Mouse (Mus musculus) liver, postnatal 0 days (tissue): ENCODE measurements at regions not wholly inside any gene's neighbourhood (a gene's known extent, or its start where the extent isn't known, plus 50 kb on each side); places are given as distances from the start of the nearest gene placed in this dataset.
A peak's percentile ranks its signal among the peaks of the same experiment; 100 is the strongest.

Source experiments
- ATAC-seq: fragments of 200-750 bp; cut with Nextera tagmentation; 2 replicates; pipeline ENCODE4 v1.8.0; 2017; ENCODE audit warnings: mild to moderate bottlenecking, moderate library complexity
- DNase-seq: peaks from one replicate; pipeline ENCODE4 v3.0.0-alpha.2; 2016
- H3K27ac ChIP-seq: fragments of 300-500 bp; sonication (generic); 2 replicates; pipeline ENCODE4 v1.5.1; 2014; ENCODE audit warnings: antibody characterized with exemption, moderate library complexity, mild to moderate bottlenecking, low read depth
- H3K27me3 ChIP-seq: fragments of 300-500 bp; sonication (generic); 2 replicates; pipeline ENCODE4 v1.6.1; 2014; ENCODE audit warnings: low read length, control low read depth, mixed read lengths; ENCODE audit not compliant: insufficient read depth
- H3K36me3 ChIP-seq: fragments of 300-500 bp; sonication (generic); replicated peaks from 2 replicates; pipeline ENCODE4 v1.6.1; 2014; ENCODE audit warnings: mild to moderate bottlenecking, control low read depth, low read length, moderate library complexity, mixed read lengths; ENCODE audit not compliant: insufficient read depth
- H3K4me1 ChIP-seq: fragments of 300-500 bp; sonication (generic); 2 replicates; pipeline ENCODE4 v1.6.1; 2014; ENCODE audit warnings: antibody characterized with exemption, mild to moderate bottlenecking, control low read depth; ENCODE audit not compliant: insufficient read depth
- H3K4me2 ChIP-seq: fragments of 300-500 bp; sonication (generic); 2 replicates; pipeline ENCODE4 v1.6.1; 2014; ENCODE audit warnings: low read depth, mild to moderate bottlenecking, low read length, moderate library complexity, mixed read lengths
- H3K4me3 ChIP-seq: fragments of 300-500 bp; sonication (generic); 2 replicates; pipeline ENCODE4 v1.5.1; 2014; ENCODE audit warnings: low read depth, low read length
- H3K9ac ChIP-seq: fragments of 300-500 bp; sonication (generic); replicated peaks from 2 replicates; pipeline ENCODE4 v1.6.1; 2014; ENCODE audit warnings: mild to moderate bottlenecking, moderate library complexity
- H3K9me3 ChIP-seq: fragments of 300-500 bp; sonication (generic); 2 replicates; pipeline ENCODE4 v1.6.1; 2016; ENCODE audit warnings: mild to moderate bottlenecking, control low read depth, low read length, mixed read lengths
- CTCF ChIP-seq: sonication (generic); IDR thresholded peaks from 2 replicates; pipeline ENCODE4 v1.5.1; 2016; ENCODE audit warnings: antibody characterized with exemption, low read depth
- EP300 ChIP-seq: IDR thresholded peaks from 2 replicates; pipeline ENCODE4 v1.6.1; 2016; ENCODE audit warnings: antibody characterized with exemption, low read depth, mild to moderate bottlenecking
- WGBS: fragments of 180-500 bp; shearing (Covaris S2); extraction: QIAGEN DNeasy Blood & Tissue Kit; methylation state at CpG from one replicate; pipeline ENCODE4 v1.1.7; 2014; ENCODE audit not compliant: insufficient replicate concordance; 5-methylcytosine and 5-hydroxymethylcytosine counted together

DNA sequence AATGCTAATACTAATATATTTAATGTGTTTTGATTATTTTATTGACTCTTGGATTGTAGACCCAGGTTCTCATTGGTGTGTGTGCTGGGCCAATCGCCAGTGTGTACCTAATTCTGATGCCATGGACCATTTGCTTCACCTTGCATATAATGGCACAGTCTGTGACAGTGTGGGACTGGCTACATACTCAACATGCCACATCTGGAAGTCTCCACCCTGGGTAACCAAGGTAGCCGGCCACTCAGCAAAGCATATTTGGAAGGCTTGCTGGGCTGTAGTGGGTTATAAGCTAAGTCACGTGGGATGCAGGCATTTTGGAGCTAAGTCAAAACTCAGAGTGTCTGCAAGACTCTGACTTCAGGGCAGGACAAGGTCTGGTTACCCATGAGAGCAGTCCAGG is 115.3 kb upstream of the 1700021F07Rik start:
- no peak for ATAC-seq
- Histone ChIP-seq H3K27me3 (no peaks in the 10 kb centered on the region), H3K27ac (no peak overlapping the region), H3K9ac (no peak overlapping the region), H3K4me1 (no peaks in the 10 kb centered on the region; the same call in 1 of the 2 replicates), H3K9me3 (no peaks in the 10 kb centered on the region), H3K36me3 (no peaks in the 10 kb centered on the region), H3K4me2 (no peak overlapping the region), H3K4me3 (no peak overlapping the region)
- no peak for DNase-seq
- WGBS = 70% methylated on average over 3 of the region's 3 CpGs
- TF ChIP-seq CTCF (no peak), EP300 (no peak)

DNA sequence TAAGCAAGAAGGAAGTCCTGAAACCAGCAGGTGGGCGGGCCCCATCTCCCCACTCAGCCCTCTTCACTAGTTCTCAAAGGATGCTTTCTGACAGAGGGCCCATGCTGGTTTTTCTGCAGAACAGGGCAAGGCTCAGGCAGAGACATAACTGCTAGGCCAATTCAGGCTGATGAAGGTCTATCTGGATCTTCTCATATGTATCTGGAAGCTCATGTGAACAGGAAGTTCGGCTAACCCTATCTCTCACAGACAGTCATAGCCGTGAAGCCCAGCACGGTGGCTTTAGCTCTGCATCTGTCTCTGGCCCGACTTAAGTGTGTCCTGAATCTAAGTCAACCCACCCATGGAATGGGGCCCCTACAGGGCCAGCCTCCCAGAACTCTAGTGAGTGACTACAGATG is 113.7 kb upstream of the 1700021F07Rik start:
- Histone ChIP-seq H3K36me3 (no peaks in the 10 kb centered on the region), H3K9me3 (no peaks in the 10 kb centered on the region), H3K9ac (no peak overlapping the region), H3K27ac (peak overlapping the region; percentile 36; the same call in 1 of the 2 replicates), H3K4me3 (no peak overlapping the region), H3K27me3 (no peaks in the 10 kb centered on the region), H3K4me1 (no peaks in the 10 kb centered on the region; the same call in 1 of the 2 replicates), H3K4me2 (no peak overlapping the region)
- DNase-seq (no peak), ATAC-seq (peak; percentile 15; the same call in 1 of the 2 replicates)
- 32% methylated on average over 5 of the region's 5 CpGs for WGBS
- TF ChIP-seq EP300 = no peak
- TF ChIP-seq CTCF = no peak

DNA sequence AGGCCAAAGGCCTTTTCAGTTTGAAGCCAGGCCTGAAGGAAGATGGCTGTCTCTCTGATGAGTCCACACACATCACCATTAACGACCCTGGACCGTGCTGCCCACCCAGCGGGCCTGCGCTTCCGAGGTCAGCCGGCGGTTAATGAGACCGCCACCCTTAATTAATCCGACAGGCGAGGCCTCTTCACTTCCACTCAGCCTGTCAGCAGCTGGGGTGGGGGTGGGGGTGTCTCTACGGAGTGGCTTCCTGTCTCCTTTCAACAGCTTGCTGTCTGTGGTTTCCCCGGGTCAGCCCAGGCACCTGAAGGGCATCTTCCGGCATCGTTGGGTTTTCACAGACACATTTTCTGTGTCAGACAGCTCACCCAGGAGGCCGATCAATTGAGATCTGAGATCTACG is 113.0 kb upstream of the 1700021F07Rik start:
- H3K9ac ChIP-seq = no peak overlapping the region
- H3K4me3 ChIP-seq = no peak overlapping the region
- TF ChIP-seq EP300 = no peak
- TF ChIP-seq CTCF = no peak
- peak overlapping the region; percentile 36 for H3K27ac ChIP-seq
- 30% methylated on average over 16 of the region's 16 CpGs for WGBS
- no peaks in the 10 kb centered on the region; the same call in 1 of the 2 replicates for H3K4me1 ChIP-seq
- peak; percentile 67 for ATAC-seq
- no peak overlapping the region for H3K4me2 ChIP-seq
- peak; percentile 56 for DNase-seq
- H3K9me3 ChIP-seq = no peaks in the 10 kb centered on the region
- no peaks in the 10 kb centered on the region for H3K36me3 ChIP-seq
- H3K27me3 ChIP-seq = no peaks in the 10 kb centered on the region

- Histone ChIP-seq H3K9me3 (no peaks in the 10 kb centered on the region), H3K27me3 (no peaks in the 10 kb centered on the region), H3K36me3 (no peaks in the 10 kb centered on the region), H3K4me2 (no peak overlapping the region), H3K4me3 (no peak overlapping the region), H3K27ac (no peak overlapping the region), H3K4me1 (no peaks in the 10 kb centered on the region; the same call in 1 of the 2 replicates), H3K9ac (no peak overlapping the region)
- 70% methylated on average over 18 of the region's 18 CpGs for WGBS
- no peak for TF ChIP-seq CTCF
- no peak for TF ChIP-seq EP300
- DNase-seq (no peak), ATAC-seq (no peak)
Observed at GRCm38 (mm10) chr2:173413906-173414656, 108.3 kb upstream of the 1700021F07Rik start.

DNA sequence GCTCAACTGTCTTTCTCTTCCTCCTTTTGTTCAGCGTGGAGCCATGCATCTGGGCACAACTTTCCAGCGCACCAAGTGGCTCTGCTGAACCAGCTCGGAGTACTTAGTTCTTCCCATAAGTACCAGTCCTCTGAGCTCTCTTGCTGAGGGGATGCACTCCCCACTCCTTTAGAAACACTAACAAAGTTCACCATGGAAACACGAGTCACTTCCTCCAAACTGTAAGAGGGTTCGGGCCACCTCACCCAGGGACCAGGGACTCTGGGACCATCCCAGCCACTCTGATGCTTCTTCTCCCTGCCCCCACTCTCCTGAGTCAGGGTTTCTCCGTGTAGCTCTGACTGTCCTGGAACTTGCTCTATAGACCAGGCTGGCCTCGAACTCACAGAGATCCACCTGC is 107.0 kb upstream of the 1700021F07Rik start:
- 65% methylated on average over 7 of the region's 7 CpGs for WGBS
- H3K27ac ChIP-seq = no peak overlapping the region
- H3K4me3 ChIP-seq = no peak overlapping the region
- H3K4me1 ChIP-seq = no peaks in the 10 kb centered on the region
- H3K36me3 ChIP-seq = no peaks in the 10 kb centered on the region
- no peak overlapping the region for H3K4me2 ChIP-seq
- no peak for DNase-seq
- TF ChIP-seq CTCF (no peak), EP300 (no peak)
- no peak overlapping the region for H3K9ac ChIP-seq
- no peak for ATAC-seq
- H3K27me3 ChIP-seq = no peaks in the 10 kb centered on the region
- no peaks in the 10 kb centered on the region for H3K9me3 ChIP-seq

- Histone ChIP-seq H3K4me2 (no peak overlapping the region), H3K27me3 (no peaks in the 10 kb centered on the region), H3K4me1 (no peaks in the 10 kb centered on the region), H3K9me3 (no peaks in the 10 kb centered on the region), H3K36me3 (no peaks in the 10 kb centered on the region), H3K9ac (no peak overlapping the region), H3K27ac (no peak overlapping the region), H3K4me3 (no peak overlapping the region)
- WGBS = 53% methylated on average over 1 of the region's 1 CpGs
- TF ChIP-seq CTCF (peak; percentile 56), EP300 (no peak)
- ATAC-seq (no peak), DNase-seq (peak; percentile 30)
Observed at GRCm38 (mm10) chr2:173416921-173417320, 105.5 kb upstream of the 1700021F07Rik start.
